Mouse (Mus musculus) liver, embryonic 11.5 days (tissue): ENCODE measurements around the gene Pecam1. TPM values are rescaled to one million over a fixed set of nuclear protein-coding genes. Genes with fewer than 3 reads are reported as not detected.

Experiments
- ATAC-seq: fragments of 200-750 bp; cut with Nextera tagmentation; replicated peaks from 2 replicates; pipeline ENCODE4 v1.8.0; 2017; ENCODE audit warnings: moderate number of reproducible peaks, mild to moderate bottlenecking, moderate TSS enrichment, moderate library complexity; ENCODE audit not compliant: low FRiP score
- DNase-seq: peaks from one replicate; pipeline ENCODE4 v3.0.0-alpha.2; 2017; ENCODE audit warnings: low spot score
- H3K27ac ChIP-seq: fragments of 300-500 bp; sonication (generic); 2 replicates; pipeline ENCODE4 v1.5.1; 2014; ENCODE audit warnings: mild to moderate bottlenecking, low read depth, low read length, control low read depth
- H3K27me3 ChIP-seq: fragments of 300-500 bp; sonication (generic); replicated peaks from 2 replicates; pipeline ENCODE4 v1.6.1; 2014; ENCODE audit warnings: low read length, mixed read lengths; ENCODE audit not compliant: control insufficient read depth, insufficient read depth
- H3K36me3 ChIP-seq: fragments of 300-500 bp; sonication (generic); 2 replicates; pipeline ENCODE4 v1.6.1; 2014; ENCODE audit warnings: mild to moderate bottlenecking, low read length, moderate library complexity, mixed read lengths; ENCODE audit not compliant: control insufficient read depth, insufficient read depth
- H3K4me1 ChIP-seq: fragments of 300-500 bp; sonication (generic); replicated peaks from 2 replicates; pipeline ENCODE4 v1.6.1; 2014; ENCODE audit warnings: low read length, mixed read lengths; ENCODE audit not compliant: control insufficient read depth, insufficient read depth
- H3K4me2 ChIP-seq: fragments of 300-500 bp; sonication (generic); 2 replicates; pipeline ENCODE4 v1.6.1; 2014; ENCODE audit warnings: mild to moderate bottlenecking, control low read depth, moderate library complexity
- H3K4me3 ChIP-seq: fragments of 300-500 bp; sonication (generic); 2 replicates; pipeline ENCODE4 v1.5.1; 2014; ENCODE audit warnings: low read depth, low read length, control low read depth
- H3K9ac ChIP-seq: fragments of 300-500 bp; sonication (generic); 2 replicates; pipeline ENCODE4 v1.6.1; 2014; ENCODE audit warnings: low read depth, low read length, control low read depth
- H3K9me3 ChIP-seq: fragments of 300-500 bp; sonication (generic); 2 replicates; pipeline ENCODE4 v1.6.1; 2016; ENCODE audit warnings: low read length, inconsistent platforms, mixed read lengths; ENCODE audit not compliant: control insufficient read depth
- WGBS: fragments of 180-500 bp; shearing (Covaris S2); extraction: QIAGEN DNeasy Blood & Tissue Kit; methylation state at CpG from one replicate; pipeline ENCODE4 v1.1.7; 2014; 5-methylcytosine and 5-hydroxymethylcytosine counted together
- polyA plus RNA-seq: library from polyadenylated mRNA; unstranded; fragments of >200 nt; fragmentation: Nextera tagmentation; extraction: Ambion mirVana; gene quantifications from 2 replicates; pipeline ENCODE4 v1.2.1, GENCODE M21; 2014

The Pecam1 gene
- polyA plus RNA-seq, 1 experiment from 2014 or later, result 18.0 TPM

DNA sequence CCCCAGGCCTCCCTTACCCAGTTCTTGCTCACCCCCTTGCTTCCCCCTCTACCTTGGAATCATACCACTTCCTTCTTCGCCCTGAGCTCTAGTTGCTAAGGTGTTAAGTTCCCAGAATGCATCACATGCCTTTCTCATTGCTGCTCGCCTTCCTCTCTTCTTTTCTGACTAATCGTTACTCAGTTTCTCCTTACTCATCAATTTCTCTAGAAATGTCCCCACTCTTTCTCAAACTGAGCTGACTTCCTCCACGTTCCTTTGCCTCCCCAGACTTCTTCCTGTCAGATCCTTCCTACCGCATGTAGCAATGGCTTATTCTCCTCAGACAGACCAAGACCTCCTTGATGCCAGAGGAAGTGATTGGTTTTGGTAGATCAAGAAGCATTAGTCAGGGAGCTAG lies 33.9 kb downstream of the Pecam1 start:
- Histone ChIP-seq H3K27ac (no peak overlapping the region), H3K36me3 (no peaks in the 10 kb centered on the region), H3K4me2 (no peak overlapping the region), H3K9ac (no peak overlapping the region), H3K4me1 (peaks cover 13% of the 10 kb centered on the region), H3K27me3 (no peaks in the 10 kb centered on the region), H3K4me3 (no peak overlapping the region), H3K9me3 (no peaks in the 10 kb centered on the region)
- ATAC-seq, result no peak
- no peak for DNase-seq
- WGBS, result 67% methylated on average over 5 of the region's 5 CpGs

DNA sequence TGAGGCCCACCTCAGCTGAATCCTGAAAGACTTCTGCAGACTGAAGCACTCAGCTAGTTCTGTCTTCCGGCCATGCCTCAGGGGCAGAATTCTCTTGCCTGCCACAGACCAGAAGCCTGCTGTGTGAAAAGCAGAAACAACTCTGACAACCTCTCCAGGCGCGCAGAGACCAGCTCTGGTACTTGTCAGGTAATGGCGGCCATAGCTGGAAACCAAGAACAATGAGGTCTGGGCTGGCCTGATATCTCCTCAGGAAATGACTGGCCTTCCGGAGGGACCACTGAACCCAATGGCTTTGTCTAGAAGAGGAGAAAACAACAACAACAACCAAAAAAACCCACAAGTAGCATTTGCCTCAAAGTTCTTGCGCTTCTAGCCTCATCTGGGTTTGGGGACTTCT lies 35.4 kb downstream of the Pecam1 start:
- Histone ChIP-seq H3K4me1 (peaks cover 14% of the 10 kb centered on the region), H3K27ac (peak overlapping the region; percentile 57), H3K9me3 (no peaks in the 10 kb centered on the region), H3K9ac (peak overlapping the region; percentile 35; the same call in 1 of the 2 replicates), H3K27me3 (no peaks in the 10 kb centered on the region), H3K4me2 (peak overlapping the region; percentile 53), H3K4me3 (peak overlapping the region; percentile 26), H3K36me3 (no peaks in the 10 kb centered on the region)
- ATAC-seq (no peak), DNase-seq (peak; percentile 61)
- 36% methylated on average over 6 of the region's 6 CpGs for WGBS

DNA sequence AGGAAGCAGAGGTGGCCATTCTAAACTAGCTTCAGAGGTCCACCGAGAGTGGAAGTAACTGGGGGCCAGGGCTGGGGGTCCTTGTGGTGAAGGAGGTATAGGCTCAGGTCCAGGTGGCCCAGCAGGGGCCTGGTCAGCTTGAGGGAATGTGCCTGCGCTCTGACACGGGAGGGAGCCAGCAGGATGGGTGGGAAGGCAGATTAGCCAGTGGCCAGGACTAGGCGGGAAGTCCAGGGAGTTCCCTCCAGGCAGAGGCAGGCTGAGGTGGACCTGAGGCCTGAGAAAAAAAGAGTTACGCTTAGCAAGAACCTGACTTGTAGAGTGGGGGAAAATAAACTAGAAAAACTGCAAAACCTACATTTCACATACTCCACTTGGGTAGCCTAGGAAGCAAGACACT lies 39.6 kb downstream of the Pecam1 start:
- no peak for ATAC-seq
- no peak for DNase-seq
- Histone ChIP-seq H3K4me1 (peaks cover 24% of the 10 kb centered on the region), H3K27ac (no peak overlapping the region), H3K36me3 (no peaks in the 10 kb centered on the region), H3K27me3 (no peaks in the 10 kb centered on the region), H3K9ac (no peak overlapping the region), H3K4me2 (no peak overlapping the region), H3K4me3 (no peak overlapping the region), H3K9me3 (no peaks in the 10 kb centered on the region)
- WGBS, result 63% methylated on average over 5 of the region's 5 CpGs

DNA sequence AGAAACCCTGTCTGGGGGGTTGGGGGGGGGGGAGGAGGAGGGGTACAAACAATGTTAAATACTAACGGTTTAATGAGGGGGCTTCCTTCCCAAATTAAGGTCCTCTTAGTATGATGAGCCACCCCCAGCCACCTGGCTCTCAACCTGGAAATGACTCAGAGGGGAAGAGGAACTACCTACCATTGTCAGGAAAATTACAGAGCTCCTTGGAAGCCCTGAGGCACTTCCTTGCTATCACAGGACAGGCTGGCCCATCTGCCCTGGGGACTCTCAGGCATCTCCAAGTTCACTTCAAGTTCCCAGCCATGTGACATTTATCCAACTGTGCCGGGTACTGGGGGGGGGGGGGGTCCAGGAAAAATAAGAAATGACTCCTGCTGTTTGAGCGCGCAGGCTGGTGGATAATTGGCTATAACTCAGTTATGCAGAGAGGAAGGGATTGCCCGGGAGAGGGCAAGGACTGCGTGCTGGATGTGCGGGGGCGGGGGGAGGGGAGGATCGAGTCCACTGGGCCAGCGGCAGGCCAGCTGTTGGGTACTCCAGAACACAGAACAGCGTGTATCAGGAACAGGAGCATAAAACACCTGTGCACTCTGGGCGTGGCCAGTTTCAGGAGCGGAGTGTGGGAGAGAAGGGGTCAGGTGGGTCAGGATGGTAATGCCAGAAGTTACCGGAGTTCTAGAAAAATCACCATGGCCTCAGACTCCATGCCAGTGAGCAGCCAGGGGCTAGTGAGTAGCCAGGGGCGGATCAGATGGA lies 41.0 kb downstream of the Pecam1 start:
- DNase-seq (no peak), ATAC-seq (no peak)
- no peak overlapping the region for H3K4me3 ChIP-seq
- H3K27me3 ChIP-seq, result no peaks in the 10 kb centered on the region
- no peaks in the 10 kb centered on the region for H3K9me3 ChIP-seq
- 57% methylated on average over 15 of the region's 15 CpGs for WGBS
- no peaks in the 10 kb centered on the region for H3K36me3 ChIP-seq
- no peak overlapping the region for H3K9ac ChIP-seq
- peaks cover 21% of the 10 kb centered on the region for H3K4me1 ChIP-seq
- no peak overlapping the region; the same call in 1 of the 2 replicates for H3K4me2 ChIP-seq
- no peak overlapping the region for H3K27ac ChIP-seq

DNA sequence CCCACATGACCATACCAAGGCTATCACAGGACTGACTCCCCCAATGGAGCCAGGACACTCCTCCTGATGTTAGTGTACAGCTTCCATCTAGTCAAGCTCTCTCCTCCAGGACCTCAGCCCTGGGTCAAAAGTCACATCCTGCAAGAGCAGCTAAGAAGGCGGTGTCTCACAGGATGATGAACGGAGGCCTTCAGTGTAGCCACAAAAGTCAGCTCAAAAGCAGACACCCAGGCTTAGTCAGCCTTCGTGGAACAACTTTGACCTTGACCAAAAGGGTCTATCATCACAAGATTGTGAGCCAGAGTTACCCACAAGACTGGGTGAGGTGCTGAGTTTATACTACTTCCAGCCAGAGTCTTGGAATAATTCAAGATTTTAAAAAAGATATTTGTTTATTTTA lies 42.6 kb downstream of the Pecam1 start:
- no peak overlapping the region for H3K4me3 ChIP-seq
- H3K4me1 ChIP-seq, result peaks cover 14% of the 10 kb centered on the region; the same call in 1 of the 2 replicates
- DNase-seq, result no peak
- H3K27ac ChIP-seq, result no peak overlapping the region
- H3K9ac ChIP-seq, result no peak overlapping the region
- no peaks in the 10 kb centered on the region for H3K36me3 ChIP-seq
- H3K4me2 ChIP-seq, result no peak overlapping the region
- no peaks in the 10 kb centered on the region for H3K27me3 ChIP-seq
- WGBS, result 58% methylated on average over 3 of the region's 3 CpGs
- H3K9me3 ChIP-seq, result no peaks in the 10 kb centered on the region
- ATAC-seq, result no peak

DNA sequence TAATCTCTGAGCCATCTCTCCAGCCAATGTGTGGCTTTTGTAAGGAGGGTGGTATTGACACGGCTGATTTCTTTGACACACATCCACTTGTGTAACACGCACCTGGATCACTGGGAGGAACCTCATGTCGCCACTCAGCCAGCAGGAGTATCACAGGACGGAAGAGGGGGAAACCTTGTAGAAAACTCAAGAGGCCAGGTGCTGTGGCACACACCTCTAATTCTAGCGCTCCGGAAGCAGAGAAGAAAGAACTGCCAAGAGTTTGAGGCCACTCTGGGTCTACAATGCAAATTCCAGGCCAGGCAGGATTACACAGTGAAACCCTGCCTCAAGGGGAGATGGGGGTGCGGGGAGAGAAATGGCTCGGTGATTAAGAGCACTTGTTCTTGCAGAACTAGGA lies 43.3 kb downstream of the Pecam1 start:
- DNase-seq, result no peak
- WGBS, result 74% methylated on average over 8 of the region's 8 CpGs
- H3K9me3 ChIP-seq, result no peaks in the 10 kb centered on the region

DNA sequence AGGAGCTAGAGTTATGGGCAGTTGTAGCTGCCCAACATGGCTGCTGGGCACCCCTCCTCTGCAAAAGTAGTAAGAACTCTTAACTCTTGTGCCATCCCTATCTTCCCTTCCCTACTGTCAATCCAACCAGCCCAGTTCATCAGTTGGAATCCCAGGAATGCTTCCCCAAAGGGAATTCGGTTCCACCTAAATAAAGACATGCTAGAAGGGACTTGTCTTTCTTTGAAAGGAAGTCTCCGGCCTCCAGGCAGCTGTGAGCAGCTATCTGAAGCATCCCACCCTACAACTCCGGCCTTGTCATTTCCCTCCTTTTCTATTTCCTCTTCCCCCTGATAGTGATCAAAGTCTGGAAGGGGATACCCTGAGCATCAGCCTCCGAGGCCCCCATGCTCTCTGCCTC lies 44.2 kb downstream of the Pecam1 start:
- no peak overlapping the region for H3K4me2 ChIP-seq
- 27% methylated on average over 4 of the region's 4 CpGs for WGBS
- no peak for ATAC-seq

More for the DNA sequence above, 43.3 kb downstream of the Pecam1 start:
- Histone ChIP-seq H3K27me3 (no peaks in the 10 kb centered on the region), H3K4me3 (no peak overlapping the region), H3K36me3 (no peaks in the 10 kb centered on the region), H3K4me2 (no peak overlapping the region), H3K4me1 (peaks cover 14% of the 10 kb centered on the region; the same call in 1 of the 2 replicates), H3K9ac (no peak overlapping the region), H3K27ac (no peak overlapping the region)
- ATAC-seq, result no peak

DNA sequence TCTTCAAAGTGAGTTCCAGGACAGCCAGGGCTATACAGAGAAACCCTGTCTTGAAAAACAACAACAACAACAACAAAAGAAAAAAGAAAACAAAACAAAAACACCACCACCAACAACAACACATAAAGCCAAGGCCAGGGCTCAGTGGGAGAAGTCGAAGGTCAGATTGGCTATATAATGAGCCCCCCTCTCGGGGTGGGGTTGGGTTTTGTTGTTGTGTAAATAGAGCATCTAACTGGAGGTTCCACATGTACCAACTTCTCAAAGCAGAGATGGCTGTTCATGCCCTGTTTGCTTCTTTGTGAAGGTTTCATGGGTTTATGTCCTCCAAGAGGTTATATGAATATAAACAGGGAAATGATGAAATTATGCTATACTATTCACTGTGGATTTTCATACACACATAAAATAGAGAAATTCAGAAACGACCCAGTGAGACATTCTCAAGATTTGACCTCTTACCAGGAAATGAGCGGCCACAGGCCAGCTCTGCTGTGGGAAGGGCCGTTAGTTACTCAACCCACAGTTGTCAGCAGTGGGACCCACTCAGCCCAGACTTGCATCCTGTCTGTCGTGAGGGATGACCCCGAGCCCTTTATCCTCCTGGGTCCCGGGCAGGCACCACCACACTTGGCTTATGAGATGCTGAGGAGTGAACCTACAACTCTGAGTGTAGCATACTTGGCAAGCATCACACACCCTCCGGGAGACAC lies 45.9 kb downstream of the Pecam1 start:
- H3K4me2 ChIP-seq, result no peak overlapping the region
- H3K9ac ChIP-seq, result no peak overlapping the region
- H3K4me3 ChIP-seq, result no peak overlapping the region
- H3K4me1 ChIP-seq, result peaks cover 14% of the 10 kb centered on the region
- DNase-seq (no peak), ATAC-seq (no peak)
- no peaks in the 10 kb centered on the region for H3K36me3 ChIP-seq
- WGBS, result 59% methylated on average over 9 of the region's 9 CpGs
- H3K9me3 ChIP-seq, result no peaks in the 10 kb centered on the region
- no peak overlapping the region for H3K27ac ChIP-seq
- H3K27me3 ChIP-seq, result no peaks in the 10 kb centered on the region

More for the DNA sequence above, 44.2 kb downstream of the Pecam1 start:
- no peaks in the 10 kb centered on the region for H3K27me3 ChIP-seq
- H3K4me3 ChIP-seq, result no peak overlapping the region
- no peak overlapping the region for H3K9ac ChIP-seq
- H3K9me3 ChIP-seq, result no peaks in the 10 kb centered on the region
- H3K36me3 ChIP-seq, result no peaks in the 10 kb centered on the region
- H3K27ac ChIP-seq, result no peak overlapping the region
- H3K4me1 ChIP-seq, result peaks cover 20% of the 10 kb centered on the region
- no peak for DNase-seq

DNA sequence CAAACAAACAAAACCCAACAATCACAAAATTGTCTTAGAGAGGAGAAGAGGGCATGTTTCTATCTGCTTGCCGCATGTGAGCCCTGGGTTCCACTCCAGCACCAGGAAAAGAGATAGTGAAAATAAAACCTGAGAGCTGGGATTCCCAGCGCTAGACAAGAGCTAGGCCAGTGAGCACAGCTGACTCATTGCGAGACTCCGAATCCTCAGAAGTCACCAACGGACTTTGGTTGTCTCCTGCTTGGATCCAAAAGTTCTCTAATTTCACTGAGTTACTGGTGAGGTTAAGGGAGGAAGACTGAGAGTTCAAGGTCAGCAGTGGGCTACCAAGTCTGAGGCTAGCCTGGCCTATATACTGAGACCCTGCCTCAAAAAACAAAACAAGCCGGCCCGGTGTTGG lies 46.5 kb downstream of the Pecam1 start:
- H3K27me3 ChIP-seq, result no peaks in the 10 kb centered on the region
- no peaks in the 10 kb centered on the region for H3K9me3 ChIP-seq
- H3K36me3 ChIP-seq, result no peaks in the 10 kb centered on the region
- 82% methylated on average over 7 of the region's 7 CpGs for WGBS
- peaks cover 11% of the 10 kb centered on the region for H3K4me1 ChIP-seq
- no peak for ATAC-seq
- DNase-seq, result no peak
- no peak overlapping the region for H3K9ac ChIP-seq
- H3K27ac ChIP-seq, result no peak overlapping the region
- H3K4me2 ChIP-seq, result no peak overlapping the region
- no peak overlapping the region for H3K4me3 ChIP-seq
